Mouse (Mus musculus): ENCODE measurements around the gene Clec4e.
"Not testable (repeated sequence)": the region's sequence is repeated elsewhere in the genome, so short reads cannot be mapped to it uniquely, and the experiment has no call there.

The Clec4e gene

DNA sequence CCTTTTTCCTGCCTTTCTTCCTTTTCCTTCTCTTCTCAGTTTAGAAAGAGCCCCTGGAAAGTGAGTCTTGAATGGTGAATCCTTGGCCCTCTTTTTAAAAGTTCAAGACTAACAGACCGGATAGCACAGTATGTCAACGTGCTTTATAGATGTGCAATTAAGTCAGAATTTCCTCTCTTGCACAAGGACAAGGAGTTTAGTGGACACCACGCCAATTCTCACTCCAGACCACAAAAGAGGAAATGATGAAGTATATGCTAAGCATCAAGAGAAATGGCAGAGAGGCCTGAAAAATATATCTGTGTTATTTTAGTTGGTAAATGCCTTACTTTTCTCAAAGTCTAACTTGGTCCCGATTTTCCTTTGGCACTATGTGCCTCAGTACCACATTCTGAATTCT, at the start of gene Clec4e:
Gene Clec4e (minus strand): TSS at position 118 of the 400 bp plus-strand sequence.
- DNase-seq (ENCODE audit: low read depth, low spot score): no peak

GRCm38 (mm10) chr6:123332503-123332902, 42.8 kb upstream of the Clec4e start:
- no peak for DNase-seq (ENCODE audit: low read depth, low spot score)

GRCm38 (mm10) chr6:123308033-123308432, 18.4 kb upstream of the Clec4e start, which contains the start of gene Vmn2r19:
Gene Vmn2r19 (plus strand): TSS chr6:123308333.
- no peak for DNase-seq (ENCODE audit: low read depth, low spot score)

GRCm38 (mm10) chr6:123306315-123306714, 16.6 kb upstream of the Clec4e start:
- DNase-seq (ENCODE audit: low read depth, low spot score): not testable (repeated sequence)

GRCm38 (mm10) chr6:123296687-123297086, 7.0 kb upstream of the Clec4e start:
- DNase-seq (ENCODE audit: low read depth, low spot score): no peak

- DNase-seq (ENCODE audit: low read depth, low spot score): not testable (repeated sequence)
Observed at GRCm38 (mm10) chr6:123293509-123293908, 3.8 kb upstream of the Clec4e start.

- no peak for DNase-seq (ENCODE audit: low read depth, low spot score)
Observed at GRCm38 (mm10) chr6:123292751-123293400, 3.2 kb upstream of the Clec4e start.

GRCm38 (mm10) chr6:123288931-123289330, 739 bp downstream of the Clec4e start:
- DNase-seq (ENCODE audit: low read depth, low spot score): no peak

DNA sequence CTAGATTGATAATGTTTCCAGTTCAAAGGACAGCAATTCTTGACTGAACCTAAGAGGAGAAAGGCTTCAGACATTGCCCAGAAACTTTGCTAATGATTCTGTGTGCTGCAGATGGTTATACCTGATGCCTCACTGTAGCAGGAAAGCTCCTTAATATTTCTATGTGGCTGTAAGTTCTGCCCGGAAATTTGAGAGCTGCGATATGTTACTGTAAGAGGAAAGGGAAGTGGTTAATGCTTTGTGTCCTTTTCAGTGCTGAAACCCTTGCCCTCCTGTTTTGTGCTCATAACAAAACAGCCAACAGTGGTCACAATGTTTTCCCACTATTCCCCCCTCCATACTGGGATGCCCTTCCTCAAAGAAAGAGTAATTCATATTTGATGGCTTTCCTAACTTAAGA, 3.4 kb downstream of the Clec4e start:
- DNase-seq (ENCODE audit: low read depth, low spot score): no peak

GRCm38 (mm10) chr6:123279443-123279842, 10.2 kb downstream of the Clec4e start:
- peak; percentile 75 for DNase-seq (ENCODE audit: low read depth, low spot score)

GRCm38 (mm10) chr6:123266945-123267344, 22.7 kb downstream of the Clec4e start:
- no peak for DNase-seq (ENCODE audit: low read depth, low spot score)

- DNase-seq (ENCODE audit: low read depth, low spot score): no peak
Observed at GRCm38 (mm10) chr6:123265809-123266208, 23.9 kb downstream of the Clec4e start.

GRCm38 (mm10) chr6:123264194-123264593, 25.5 kb downstream of the Clec4e start:
- DNase-seq (ENCODE audit: low read depth, low spot score): no peak

DNA sequence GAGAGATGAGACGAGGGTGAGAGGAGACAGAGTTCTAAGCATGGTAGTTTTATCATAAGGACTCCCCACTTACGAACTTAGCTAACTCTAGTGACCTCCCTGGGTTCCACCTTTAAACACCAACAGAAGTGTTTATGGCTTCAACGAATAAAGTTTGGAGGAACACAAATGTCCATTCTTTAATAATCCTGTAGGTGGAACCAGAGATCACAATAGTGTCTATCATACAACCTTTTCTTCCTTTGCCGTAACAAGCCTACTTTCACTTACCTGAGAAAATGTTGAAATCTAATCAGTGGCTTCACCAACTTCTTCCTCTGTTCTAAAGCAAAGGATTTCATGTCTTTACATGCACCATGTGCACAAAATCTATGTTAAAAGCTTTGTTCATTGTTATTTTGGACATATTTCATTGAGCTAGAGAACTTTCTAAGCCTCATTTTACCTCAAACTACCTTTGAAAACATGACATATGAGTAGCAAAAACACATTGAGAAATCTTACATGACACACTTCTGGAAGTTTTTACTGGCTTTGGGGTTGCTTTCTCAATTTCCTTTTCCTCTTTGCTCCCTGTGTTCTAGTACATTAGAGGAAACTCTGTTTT, 28.0 kb downstream of the Clec4e start, which contains the start of gene Clec4d:
Gene Clec4d (plus strand): TSS at position 557 of the 607 bp plus-strand sequence.
- no peak for DNase-seq (ENCODE audit: low read depth, low spot score)

GRCm38 (mm10) chr6:123260868-123261267, 28.8 kb downstream of the Clec4e start:
- no peak for DNase-seq (ENCODE audit: low read depth, low spot score)

GRCm38 (mm10) chr6:123259889-123260603, 29.6 kb downstream of the Clec4e start:
- DNase-seq (ENCODE audit: low read depth, low spot score): no peak

DNA sequence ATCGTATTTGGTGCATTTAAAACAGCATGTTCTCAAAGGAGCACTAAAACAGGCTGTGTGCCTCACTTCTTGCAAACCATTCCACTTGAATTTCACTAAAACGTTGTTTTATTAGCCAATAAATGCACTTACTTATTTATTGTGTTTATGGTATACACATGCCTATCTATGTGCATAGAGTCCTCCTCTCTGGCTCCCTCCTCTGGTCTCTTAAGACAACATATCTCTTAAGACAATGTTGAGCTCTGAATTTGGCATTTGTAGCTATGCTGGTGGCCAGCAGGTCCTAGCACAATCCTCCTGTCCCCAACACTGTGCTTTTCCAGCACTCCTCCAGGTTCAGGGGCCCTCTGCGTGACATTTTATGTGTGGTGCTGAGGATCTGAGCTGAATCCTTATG, 30.7 kb downstream of the Clec4e start:
- peak; percentile 15 for DNase-seq (ENCODE audit: low read depth, low spot score)

DNA sequence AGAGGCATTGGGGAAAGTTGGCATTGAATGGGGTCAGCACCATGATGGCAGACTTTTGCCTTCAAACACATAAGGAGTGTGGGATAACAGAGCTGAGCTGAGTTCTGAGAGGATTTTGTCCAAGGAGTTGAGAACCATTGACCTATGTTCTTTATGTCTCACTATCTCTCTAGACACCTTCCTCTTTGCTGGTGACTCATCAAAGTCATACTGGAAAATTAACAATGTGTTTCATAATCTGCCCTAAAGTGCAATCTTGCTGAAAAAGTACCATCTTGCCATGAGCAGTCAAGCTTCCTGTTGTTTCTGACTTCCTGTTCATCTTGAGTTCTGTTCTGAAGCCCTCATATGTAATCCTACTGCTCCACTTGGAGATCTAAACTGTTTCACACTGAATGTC, 36.9 kb downstream of the Clec4e start:
- no peak for DNase-seq (ENCODE audit: low read depth, low spot score)

DNA sequence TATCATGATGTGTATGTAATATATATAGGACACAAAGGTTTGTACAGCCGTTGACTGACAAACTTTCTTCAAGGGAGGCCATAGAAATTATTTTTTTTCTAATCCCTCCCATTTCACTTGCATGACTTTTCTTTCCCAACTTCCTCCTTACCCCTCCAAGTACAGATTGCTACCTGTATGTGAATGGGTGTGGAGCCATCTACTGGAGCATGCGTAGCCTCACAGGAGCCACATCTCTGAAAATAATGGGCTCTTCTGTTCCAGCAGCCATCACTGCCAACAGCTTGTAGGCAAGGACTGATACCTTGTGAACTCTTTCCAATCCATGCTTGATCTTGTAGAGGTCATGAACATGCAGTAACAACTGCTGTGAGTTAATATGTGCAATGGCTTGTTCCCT, 40.8 kb downstream of the Clec4e start:
- not testable (repeated sequence) for DNase-seq (ENCODE audit: low read depth, low spot score)

DNA sequence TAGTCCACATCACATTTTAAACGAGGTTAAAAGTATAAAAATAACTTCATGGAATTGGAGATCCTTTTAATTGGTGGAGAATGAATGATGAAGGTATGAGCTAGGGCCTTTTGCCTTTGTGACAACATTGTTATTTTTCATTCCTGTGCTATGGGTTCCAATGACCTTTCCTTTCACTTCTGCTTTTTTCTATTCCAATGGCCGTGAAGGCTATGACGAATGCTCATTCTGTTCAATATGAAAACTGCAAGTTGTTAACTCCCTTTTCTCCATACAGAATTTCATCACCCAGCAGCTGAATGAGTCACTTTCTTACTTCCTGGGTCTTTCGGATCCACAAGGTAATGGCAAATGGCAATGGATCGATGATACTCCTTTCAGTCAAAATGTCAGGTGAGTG, 45.5 kb downstream of the Clec4e start:
- DNase-seq (ENCODE audit: low read depth, low spot score): no peak

DNA sequence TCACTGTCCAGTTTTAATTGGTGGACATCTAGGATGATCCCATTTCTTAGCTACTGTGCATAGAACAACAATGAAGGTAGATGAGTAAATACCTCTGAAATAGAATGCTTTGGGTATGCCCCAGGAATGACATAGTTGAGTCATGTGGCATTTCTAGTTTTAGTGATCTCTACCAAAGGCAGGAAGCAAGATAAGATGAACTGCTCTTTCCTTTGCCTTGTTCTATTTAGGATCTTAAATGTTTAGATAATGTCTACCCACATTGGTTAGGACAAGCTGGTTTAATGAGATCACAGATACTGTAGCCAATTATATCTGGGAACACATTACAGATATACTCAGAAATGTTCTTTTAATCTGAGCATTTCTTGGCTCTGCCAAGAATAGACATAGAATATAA, 52.1 kb downstream of the Clec4e start:
- no peak for DNase-seq (ENCODE audit: low read depth, low spot score)

Data from brain, adult 2 months (tissue).